Mouse (Mus musculus) heart, adult 2 months (tissue): ENCODE measurements around the gene Rbfox3.

Experiments used
- CTCF ChIP-seq: fragments of 200-600 bp; IDR thresholded peaks from 2 replicates; pipeline ENCODE4 v1.8.1; 2022; ENCODE audit warnings: antibody characterized with exemption, mild to moderate bottlenecking, moderate library complexity
- EP300 ChIP-seq: fragments of 200-500 bp; IDR thresholded peaks from 2 replicates; pipeline ENCODE4 v1.6.1; 2011; ENCODE audit warnings: low read depth, low read length, control low read depth; ENCODE audit not compliant: insufficient read depth
- POLR2A ChIP-seq: fragments of 200-500 bp; IDR thresholded peaks from 2 replicates; pipeline ENCODE4 v1.6.1; 2011; ENCODE audit warnings: mild to moderate bottlenecking, low read depth, low read length, control low read depth; ENCODE audit not compliant: insufficient read depth

DNA sequence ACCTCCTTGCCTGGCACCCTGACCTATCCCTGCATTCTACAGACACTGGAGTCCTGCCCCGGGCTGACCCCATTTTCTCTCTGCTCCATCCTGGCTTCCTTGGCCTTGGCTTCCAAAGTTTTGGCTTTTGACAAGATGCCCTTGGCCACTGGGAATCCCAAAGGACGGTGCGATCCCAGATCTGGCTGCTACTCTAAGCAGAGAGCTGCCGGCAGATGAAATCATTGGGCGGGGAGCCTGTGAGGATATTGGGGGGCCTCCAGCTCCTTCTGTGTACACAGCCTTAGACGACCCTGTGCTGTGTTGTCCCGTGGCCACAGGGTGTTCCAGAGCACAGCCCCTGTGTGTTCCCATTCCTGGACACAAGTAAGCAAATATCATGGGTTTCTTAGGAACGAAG lies 463.0 kb downstream of the Rbfox3 start:
- TF ChIP-seq POLR2A (no peak), EP300 (no peak), CTCF (no peak)
